Mouse (Mus musculus) T-helper 17 cell (primary cell): ENCODE data around the gene Rpl3.

ENCODE experiments used
- in situ Hi-C, 2 experiments: fragments of 300-600 bp; cut with MboI, MseI; formaldehyde crosslinking; loops; 1 replicate in 1 of 2; 2 replicates in 1 of 2; pipeline ENCODE4 v1.15.1; 2025; ENCODE audit warnings: high pct_unique_total_duplicates in 2 of 2

The Rpl3 gene

DNA sequence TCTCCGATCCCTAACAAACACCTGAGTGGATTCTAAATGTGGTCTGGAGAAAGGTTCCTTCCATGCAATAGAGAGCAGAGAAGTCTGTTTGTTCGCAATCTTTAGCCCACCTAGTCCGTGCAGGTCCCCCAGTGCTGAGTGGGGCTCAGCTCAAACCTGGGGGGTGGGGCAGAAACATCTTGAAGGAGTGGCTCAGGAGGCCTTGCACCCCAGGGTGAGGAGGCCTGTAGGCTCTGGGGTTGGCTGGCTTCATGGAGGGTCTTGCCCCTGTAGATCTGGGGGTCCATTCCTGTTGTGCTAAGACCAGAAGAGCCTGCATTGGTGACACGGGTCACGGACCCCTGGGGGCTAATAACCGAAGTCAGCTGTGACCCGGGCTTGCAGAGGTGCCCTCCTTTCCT, 373 bp upstream of the Rpl3 start:
- in situ Hi-C loops = loop anchor here in 1 of 2 experiments (5.0 kb wide), 1 partner anchor 35 kb away; no protein-coding TSS in a partner anchor

- in situ Hi-C loops = loop anchor here in 1 of 2 experiments (5.0 kb wide), 1 partner anchor 37 kb away; no protein-coding TSS in a partner anchor
Measured at GRCm38 (mm10) chr15:80090741-80091120, 937 bp downstream of the Rpl3 start.

DNA sequence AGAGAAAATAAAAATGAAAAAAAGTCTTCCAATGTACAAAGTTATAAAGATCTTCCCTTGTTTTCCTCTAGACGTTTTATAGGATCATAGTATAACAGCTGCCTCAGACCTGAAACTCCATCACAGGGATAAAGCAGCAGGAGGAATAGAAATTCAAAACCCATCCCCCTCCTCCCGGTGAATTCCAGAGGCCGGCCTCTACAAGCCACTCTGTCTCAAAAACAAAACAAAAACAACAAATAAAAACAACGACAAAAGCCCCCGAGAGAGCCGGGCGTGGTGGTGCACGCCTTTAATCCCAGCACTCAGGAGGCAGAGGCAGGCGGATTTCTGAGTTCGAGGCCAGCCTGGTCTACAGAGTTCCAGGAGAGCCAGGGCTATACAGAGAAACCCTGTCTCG, 1.5 kb downstream of the Rpl3 start:
- in situ Hi-C loops = loop anchor here in 1 of 2 experiments (5.0 kb wide), 1 partner anchor 37 kb away; no protein-coding TSS in a partner anchor

DNA sequence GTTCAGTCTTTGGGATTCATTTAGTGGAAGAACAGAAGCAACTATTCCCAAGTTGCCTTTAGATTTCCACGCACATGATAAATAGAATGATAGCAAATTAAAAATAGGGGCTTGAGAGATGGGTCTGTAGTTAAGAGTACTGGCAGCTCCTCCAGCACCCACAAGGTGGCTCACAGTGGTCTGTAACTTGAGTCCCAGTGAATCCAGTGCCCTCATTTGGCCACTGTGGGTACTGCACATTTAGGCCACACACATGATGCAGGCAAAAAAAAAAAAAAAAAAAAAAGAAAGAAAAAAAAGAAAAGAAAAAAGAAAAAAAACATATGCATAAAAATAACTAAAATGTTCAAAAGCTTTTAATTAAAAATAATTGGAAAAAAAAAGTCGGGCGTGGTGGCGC, 3.0 kb downstream of the Rpl3 start:
- in situ Hi-C loops = no loop called here

DNA sequence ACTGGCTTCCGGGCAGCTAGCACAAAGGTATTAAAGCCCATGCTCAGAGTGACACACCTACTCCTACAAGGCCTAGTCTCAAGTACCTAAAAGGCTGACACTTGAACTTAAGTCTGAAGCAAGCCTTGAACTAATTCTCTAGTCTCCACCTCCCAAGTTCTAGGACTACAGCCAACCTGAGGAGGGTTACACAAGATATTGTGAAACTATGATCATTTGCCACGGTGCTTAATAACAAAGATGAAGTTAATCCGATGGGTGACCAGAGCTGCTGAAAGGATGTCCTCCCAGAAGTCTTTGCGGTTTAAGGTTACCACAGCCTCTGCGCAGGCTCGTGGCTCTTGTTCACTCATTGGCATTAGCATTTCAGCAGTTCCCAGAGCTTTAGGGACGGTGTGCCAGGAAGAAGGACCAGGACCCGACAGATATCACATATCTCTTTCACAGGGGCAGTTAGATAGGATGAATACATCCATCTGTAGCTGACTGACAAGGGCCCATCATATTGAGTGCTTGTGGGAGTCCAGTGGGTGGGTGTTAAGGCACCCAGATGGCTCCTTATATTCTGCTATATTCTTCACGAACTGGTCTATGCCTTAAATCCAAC, 4.2 kb downstream of the Rpl3 start:
- in situ Hi-C loops = no loop called here

DNA sequence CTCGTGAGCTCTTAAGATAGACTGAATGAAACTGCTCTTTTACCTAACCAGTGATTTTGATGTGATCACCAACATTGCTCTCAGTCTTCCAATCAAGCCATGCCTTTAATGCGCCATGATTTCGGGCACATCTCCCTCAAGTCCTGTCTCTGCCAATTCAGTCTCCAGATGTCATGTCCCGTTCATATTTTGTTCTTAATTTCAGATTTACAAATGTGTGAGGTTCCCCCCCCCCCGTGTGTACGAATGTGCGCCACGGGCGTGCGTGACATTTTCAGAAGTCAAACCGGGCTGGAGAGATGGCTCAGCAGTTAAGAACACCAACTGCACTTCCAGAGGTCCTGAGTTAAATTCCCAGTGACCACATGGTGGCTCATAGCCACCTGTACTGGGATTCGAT, 7.9 kb downstream of the Rpl3 start:
- in situ Hi-C loops = no loop called here

GRCm38 (mm10) chr15:80083276-80083731, 8.4 kb downstream of the Rpl3 start:
- in situ Hi-C loops = no loop called here

DNA sequence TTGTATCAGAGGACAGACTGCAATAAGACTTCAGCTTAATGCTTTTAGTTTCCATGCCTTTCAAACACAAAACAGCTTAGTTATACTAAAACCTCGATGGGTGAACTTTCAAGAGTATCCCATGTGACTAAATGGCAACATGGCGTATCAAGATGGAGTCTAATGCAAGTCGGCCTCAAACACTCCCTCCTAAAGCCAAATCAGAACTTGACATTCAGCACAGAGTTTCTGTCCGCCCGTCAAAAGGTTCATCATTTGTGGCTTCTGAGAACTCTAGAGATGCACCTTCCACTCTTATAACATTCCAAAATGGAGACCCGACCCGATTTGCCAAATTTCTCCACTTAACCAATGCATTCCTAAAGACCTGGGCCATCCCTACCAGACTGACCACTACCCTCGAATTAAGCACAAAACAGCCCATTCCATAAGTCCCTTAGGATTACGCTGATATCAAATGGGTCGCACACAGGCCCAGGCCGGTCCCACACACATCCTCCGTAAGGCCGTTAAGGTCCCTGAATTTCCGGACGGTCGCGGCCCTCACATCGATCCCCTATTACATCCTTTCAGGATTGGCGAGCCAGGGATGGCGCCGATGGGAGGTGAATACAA, 8.9 kb downstream of the Rpl3 start:
- in situ Hi-C loops = no loop called here

GRCm38 (mm10) chr15:80081801-80082546, 9.7 kb downstream of the Rpl3 start:
- in situ Hi-C loops = no loop called here

GRCm38 (mm10) chr15:80080711-80081615, 10.7 kb downstream of the Rpl3 start:
- in situ Hi-C loops = no loop called here

- in situ Hi-C loops = loop anchor here in 1 of 2 experiments (5.0 kb wide), 1 partner anchor 383 kb away; no protein-coding TSS in a partner anchor
Measured at GRCm38 (mm10) chr15:80079954-80080353, 11.7 kb downstream of the Rpl3 start.

GRCm38 (mm10) chr15:80079129-80079668, 12.5 kb downstream of the Rpl3 start:
- in situ Hi-C loops = loop anchor here in 1 of 2 experiments (5.0 kb wide), 1 partner anchor 382 kb away; no protein-coding TSS in a partner anchor

DNA sequence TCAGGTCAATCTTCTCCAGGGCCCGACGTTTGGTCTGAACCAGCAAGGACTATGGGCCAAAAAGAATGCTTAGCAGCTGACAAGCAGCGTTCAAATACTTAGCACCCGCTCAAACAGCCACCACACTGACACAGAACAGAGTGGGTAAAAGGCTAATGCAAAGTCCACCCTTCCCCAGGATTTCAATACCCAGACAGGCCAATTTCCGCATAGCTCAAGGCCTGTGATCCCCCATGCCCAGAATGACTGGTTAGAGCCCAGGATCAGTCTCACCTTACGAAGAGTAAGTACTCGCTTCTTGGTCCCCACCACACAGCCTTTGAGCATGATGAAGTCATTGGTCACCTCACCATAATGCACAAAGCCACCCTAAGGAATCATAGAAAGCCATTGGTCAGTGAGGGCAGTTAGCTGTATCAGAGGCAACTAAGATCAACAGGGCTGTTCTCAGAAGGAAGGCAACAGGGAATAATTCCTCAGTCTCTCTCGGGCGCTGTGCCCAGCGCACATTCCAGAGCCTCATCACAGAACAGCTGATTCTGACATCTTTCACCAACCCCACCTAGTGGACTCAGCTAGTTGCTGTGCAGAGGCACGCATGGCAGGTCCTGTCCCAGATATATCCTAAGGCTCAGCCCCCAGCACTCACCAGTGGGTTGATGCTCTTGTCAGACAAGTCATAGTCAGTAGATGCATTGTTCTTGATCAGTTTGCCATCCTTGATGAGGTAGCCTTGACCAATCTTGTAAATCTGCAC, 13.4 kb downstream of the Rpl3 start:
- in situ Hi-C loops = loop anchor here in 1 of 2 experiments (5.0 kb wide), 1 partner anchor 381 kb away; no protein-coding TSS in a partner anchor

- in situ Hi-C loops = loop anchor here in 1 of 2 experiments (5.0 kb wide), 1 partner anchor 379 kb away; no protein-coding TSS in a partner anchor
Measured at GRCm38 (mm10) chr15:80076338-80077136, 15.1 kb downstream of the Rpl3 start.

DNA sequence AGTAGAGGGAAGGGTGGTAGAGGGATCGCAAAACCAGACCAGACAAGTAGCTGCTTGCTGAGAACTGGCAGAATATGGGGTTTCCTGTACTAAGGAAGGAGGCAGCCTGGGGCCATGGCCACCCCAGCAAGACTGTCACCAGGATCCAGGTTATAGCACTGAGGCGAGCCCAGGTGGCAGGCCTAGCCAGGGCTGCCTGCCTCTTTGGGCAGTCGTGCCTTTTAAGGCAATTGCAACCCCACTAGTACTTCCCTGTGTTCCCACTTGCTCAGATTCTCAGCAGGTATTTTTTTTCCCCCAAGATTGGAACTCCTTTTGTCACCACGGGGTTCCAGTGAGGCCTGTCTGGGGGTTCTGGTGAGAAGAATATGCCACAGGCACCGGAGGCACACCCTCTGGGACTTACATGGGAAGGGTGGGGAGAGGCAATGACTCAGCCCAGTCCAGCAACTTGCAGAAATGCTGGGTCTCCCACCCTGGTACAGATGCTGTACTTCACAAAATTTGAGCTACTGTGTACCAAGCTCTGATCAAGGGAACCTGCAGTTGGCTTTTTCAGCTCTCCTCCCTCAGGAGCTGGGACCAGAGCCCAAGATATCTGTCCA, 15.8 kb downstream of the Rpl3 start:
- in situ Hi-C loops = loop anchor here in 1 of 2 experiments (5.0 kb wide), 1 partner anchor 379 kb away; no protein-coding TSS in a partner anchor

GRCm38 (mm10) chr15:80075374-80075694, 16.3 kb downstream of the Rpl3 start:
- in situ Hi-C loops = loop anchor here in 1 of 2 experiments (5.0 kb wide), 1 partner anchor 378 kb away; no protein-coding TSS in a partner anchor

DNA sequence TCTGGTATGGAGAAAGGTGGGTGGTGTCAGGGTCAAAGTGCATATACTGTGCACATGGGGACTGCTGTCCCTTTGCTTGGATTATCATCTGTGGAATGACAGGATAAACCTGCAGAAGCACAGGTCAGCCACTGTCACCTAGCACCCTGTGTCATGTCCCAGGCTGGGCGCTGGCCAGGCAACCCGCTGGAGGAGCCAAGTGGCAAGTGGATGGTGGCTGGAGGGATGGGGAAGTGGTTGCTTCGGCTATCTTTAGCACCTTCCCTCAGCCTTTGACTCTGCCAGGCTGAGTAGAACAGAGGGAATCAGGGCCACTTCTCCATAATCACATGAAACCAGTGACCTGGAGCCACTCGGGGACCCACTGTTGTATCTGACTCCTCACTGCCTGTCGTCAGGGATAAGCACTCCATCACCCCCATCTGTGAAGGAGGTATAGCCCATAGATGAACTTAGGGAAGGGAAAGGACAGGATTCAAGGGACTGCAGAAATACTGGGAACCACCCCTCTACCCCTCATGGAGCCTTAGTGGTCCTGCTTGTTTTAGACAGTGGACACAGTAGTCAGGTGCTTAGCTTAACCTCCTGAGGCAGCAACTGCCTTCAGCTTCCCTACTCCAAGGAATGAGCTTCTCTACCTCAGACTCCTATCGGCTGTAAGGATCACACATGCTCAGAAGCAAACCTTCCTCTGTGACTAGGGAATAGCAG, 16.9 kb downstream of the Rpl3 start:
- in situ Hi-C loops = loop anchor here in 1 of 2 experiments (5.0 kb wide), 1 partner anchor 378 kb away; no protein-coding TSS in a partner anchor

- in situ Hi-C loops = no loop called here
Measured at GRCm38 (mm10) chr15:80073256-80073621, 18.4 kb downstream of the Rpl3 start.
